ENCODE assay signal across 8 mouse cellular contexts in the genomic region with DNA sequence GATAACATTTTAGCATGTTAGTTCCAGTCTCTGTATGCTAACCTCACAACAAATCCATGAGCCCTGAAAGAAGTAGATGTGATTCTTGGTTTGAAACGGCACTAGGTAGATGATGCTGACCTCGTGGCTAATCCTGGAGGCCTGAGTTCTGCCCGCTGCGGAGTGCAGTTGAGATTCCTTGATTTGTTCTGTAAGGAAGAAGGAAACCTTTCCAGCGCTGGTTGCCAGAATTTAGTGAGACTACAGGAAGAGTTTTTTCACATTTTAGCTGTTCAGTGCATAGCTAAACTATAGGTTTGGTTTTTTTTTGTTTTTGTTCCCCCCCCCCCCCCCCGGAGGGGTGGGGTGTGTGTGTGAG. TPM values are rescaled to one million over a fixed set of nuclear protein-coding genes. Genes with fewer than 3 reads are reported as not detected.
A peak's percentile ranks its signal among the peaks of the same experiment; 100 is the strongest.
DNase-seq lines count a peak whose midpoint lies in the region; ATAC-seq and TF ChIP-seq lines count a peak whose summit lies in the region.

No protein-coding gene starts in this region.

- peaks cover 14% of the 10 kb centered on the region; the same call in 1 of the 2 replicates for H3K36me3 ChIP-seq in intestine, postnatal 0 days (ENCODE audit: control insufficient read depth, insufficient read depth)
- no peaks in the 10 kb centered on the region for H3K36me3 ChIP-seq in neural tube, embryonic 14.5 days (ENCODE audit: control insufficient read depth, insufficient read depth, low read length)

- ATAC-seq in intestine, postnatal 0 days, result no peak
- ATAC-seq in neural tube, embryonic 14.5 days (ENCODE audit: low read depth), result no peak
- ATAC-seq in megakaryocyte progenitor cell, adult 5-6 weeks (replicated peaks; ENCODE audit: poor library complexity), result no peak

- H3K4me1 ChIP-seq in embryonic fibroblast, embryonic 13.5 days (ENCODE audit: control insufficient read depth, insufficient read depth, low read length), result peaks cover 3% of the 10 kb centered on the region; the same call in 1 of the 2 replicates
- H3K4me1 ChIP-seq in intestine, postnatal 0 days (replicated peaks; ENCODE audit: control insufficient read depth, insufficient read depth, low read length), result no peaks in the 10 kb centered on the region
- peaks cover 21% of the 10 kb centered on the region for H3K4me1 ChIP-seq in neural tube, embryonic 14.5 days (ENCODE audit: control insufficient read depth, insufficient read depth, low read length)

- H3K9me3 ChIP-seq in intestine, postnatal 0 days (ENCODE audit: control insufficient read depth), result no peaks in the 10 kb centered on the region
- H3K9me3 ChIP-seq in neural tube, embryonic 14.5 days (ENCODE audit: control insufficient read depth, low read length), result no peaks in the 10 kb centered on the region

- no peak for TF ChIP-seq CTCF in layer of hippocampus, adult 2 months (conservative IDR thresholded peaks at IDR 0.05)
- TF ChIP-seq CTCF in embryonic fibroblast, embryonic 13.5 days (IDR thresholded peaks at IDR 0.05; ENCODE audit: borderline replicate concordance, insufficient read depth, low read length), result no peak
- TF ChIP-seq CTCF in intestine, postnatal 0 days (IDR thresholded peaks at IDR 0.05; ENCODE audit: low read depth), result no peak

- WGBS in intestine, postnatal 0 days, result 30% methylated on average over 6 of the region's 6 CpGs
- 47% methylated on average over 6 of the region's 6 CpGs for WGBS in neural tube, embryonic 14.5 days

- peak overlapping the region; percentile 94 for H3K4me3 ChIP-seq in layer of hippocampus, adult 2 months
- peak overlapping the region; percentile 88 for H3K4me3 ChIP-seq in embryonic fibroblast, embryonic 13.5 days (ENCODE audit: insufficient read depth, low read length)
- peak overlapping the region; percentile 96 for H3K4me3 ChIP-seq in intestine, postnatal 0 days (ENCODE audit: low read depth, low read length)
- peak overlapping the region; percentile 98 for H3K4me3 ChIP-seq in neural tube, embryonic 14.5 days (ENCODE audit: low read depth, low read length)

- H3K27me3 ChIP-seq in intestine, postnatal 0 days (replicated peaks; ENCODE audit: control insufficient read depth, insufficient read depth, low read length), result no peaks in the 10 kb centered on the region
- H3K27me3 ChIP-seq in neural tube, embryonic 14.5 days (ENCODE audit: control insufficient read depth, insufficient read depth, low read length), result no peaks in the 10 kb centered on the region

- no peak for DNase-seq in layer of hippocampus, adult 2 months (ENCODE audit: low spot score in 2 of 2)
- DNase-seq in layer of hippocampus, postnatal 14 days (ENCODE audit: low spot score in 2 of 2), result no peak
- no peak for DNase-seq in kidney, adult 8-10 months
- DNase-seq in cerebellum, adult 8-10 months, result no peak

- H3K27ac ChIP-seq in layer of hippocampus, adult 2 months, result no peak overlapping the region
- H3K27ac ChIP-seq in embryonic fibroblast, embryonic 13.5 days (ENCODE audit: insufficient read depth, low read length), result peak overlapping the region; percentile 91
- H3K27ac ChIP-seq in intestine, postnatal 0 days (ENCODE audit: low read depth, low read length), result 0 out of 2 replicates have a peak overlapping the region, but pooled peaks have one; percentile 5
- H3K27ac ChIP-seq in neural tube, embryonic 14.5 days (ENCODE audit: low read depth, low read length), result no peak overlapping the region

- H3K9ac ChIP-seq in intestine, postnatal 0 days (ENCODE audit: low read depth, low read length), result 0 out of 2 replicates have a peak overlapping the region, but pooled peaks have one; percentile 92
- H3K9ac ChIP-seq in neural tube, embryonic 14.5 days (replicated peaks; ENCODE audit: low read depth, low read length), result no peak overlapping the region

- peak overlapping the region; percentile 89 for H3K4me2 ChIP-seq in intestine, postnatal 0 days (replicated peaks; ENCODE audit: low read depth)
- peak overlapping the region; percentile 70 for H3K4me2 ChIP-seq in neural tube, embryonic 14.5 days (ENCODE audit: low read depth, low read length)

- TF ChIP-seq POLR2A in embryonic fibroblast, embryonic 13.5 days (IDR thresholded peaks at IDR 0.05; ENCODE audit: low read depth, low read length), result no peak

RNA-seq across cellular contexts. Expression of a gene that starts 1.3 kb away (rescaled TPM):
- total RNA-seq in layer of hippocampus, adult 2 months (2021), result 10 to 100 TPM; 65.2 to 69.5 TPM
- 10 to 100 TPM; 79.3 to 83.3 TPM for total RNA-seq in layer of hippocampus, postnatal 14 days (2021)
- 223 and 275 TPM in 2 replicates for polyA plus RNA-seq in embryonic fibroblast, embryonic 13.5 days (2011; ENCODE audit: insufficient read length, low read depth, missing spikeins)
- 43.2 and 48.1 TPM in 2 replicates for polyA plus RNA-seq in intestine, postnatal 0 days (2015; fragmentation: Nextera tagmentation; extraction: Ambion mirVana)
- polyA plus RNA-seq in neural tube, embryonic 14.5 days (2014; fragmentation: Nextera tagmentation; extraction: Ambion mirVana), result 131 and 158 TPM in 2 replicates
- total RNA-seq in megakaryocyte progenitor cell, adult 5-6 weeks (2015), result 108 and 117 TPM in 2 replicates
- 214 and 252 TPM in 2 replicates for total RNA-seq in megakaryocyte progenitor cell, adult 5-6 weeks (2017)

RNA-seq across cellular contexts. Expression of a gene that starts 32.2 kb away (rescaled TPM):
- total RNA-seq in layer of hippocampus, adult 2 months (2021), result 10 to 100 TPM; 65.2 to 74.8 TPM
- 10 to 100 TPM; 74.4 to 75.1 TPM for total RNA-seq in layer of hippocampus, postnatal 14 days (2021)
- polyA plus RNA-seq in embryonic fibroblast, embryonic 13.5 days (2011; ENCODE audit: insufficient read length, low read depth, missing spikeins), result 23.2 and 30.1 TPM in 2 replicates
- polyA plus RNA-seq in intestine, postnatal 0 days (2015; fragmentation: Nextera tagmentation; extraction: Ambion mirVana), result 302 and 311 TPM in 2 replicates
- polyA plus RNA-seq in neural tube, embryonic 14.5 days (2014; fragmentation: Nextera tagmentation; extraction: Ambion mirVana), result 56.6 and 61.9 TPM in 2 replicates
- total RNA-seq in megakaryocyte progenitor cell, adult 5-6 weeks (2015), result 7.7 and 7.9 TPM in 2 replicates
- total RNA-seq in megakaryocyte progenitor cell, adult 5-6 weeks (2017), result 23.6 and 25.2 TPM in 2 replicates

RNA-seq across cellular contexts. Expression of a gene that starts 35.0 kb away (rescaled TPM):
- total RNA-seq in layer of hippocampus, adult 2 months (2021), result 10 to 100 TPM; 29.9 to 34.3 TPM
- total RNA-seq in layer of hippocampus, postnatal 14 days (2021), result 10 to 100 TPM; 31.9 to 35.3 TPM
- polyA plus RNA-seq in embryonic fibroblast, embryonic 13.5 days (2011; ENCODE audit: insufficient read length, low read depth, missing spikeins), result 42.9 and 48.4 TPM in 2 replicates
- 64.1 and 64.9 TPM in 2 replicates for polyA plus RNA-seq in intestine, postnatal 0 days (2015; fragmentation: Nextera tagmentation; extraction: Ambion mirVana)
- 19.7 and 22.9 TPM in 2 replicates for polyA plus RNA-seq in neural tube, embryonic 14.5 days (2014; fragmentation: Nextera tagmentation; extraction: Ambion mirVana)
- total RNA-seq in megakaryocyte progenitor cell, adult 5-6 weeks (2015), result 48.1 and 63.6 TPM in 2 replicates
- 42.8 and 46.3 TPM in 2 replicates for total RNA-seq in megakaryocyte progenitor cell, adult 5-6 weeks (2017)

Comparison
In these comparisons a context has a peak if more than half of its experiments do, and no peak if none do; other contexts are left out.
1. H3K27ac ChIP-seq: peak in embryonic fibroblast, embryonic 13.5 days (single experiment) and intestine, postnatal 0 days (single experiment); none in layer of hippocampus, adult 2 months (single experiment) and neural tube, embryonic 14.5 days (single experiment).
2. Peak in every context shown above with its lines, with median percentiles within 50 percentile points of each other: H3K4me3 ChIP-seq.